Mouse (Mus musculus) spleen, adult 2 months (tissue): ENCODE measurements around the gene Gm28845. TPM values are rescaled to one million over a fixed set of nuclear protein-coding genes. Genes with fewer than 3 reads are reported as not detected.

Experiments used
- DNase-seq, 2 experiments: peaks; one replicate each; pipeline versions ENCODE4 v3.0.0 to v3.0.0-alpha.2; 2012 to 2021; ENCODE audit warnings: low spot score in 2 of 2, low read depth in 1 of 2
- H3K27ac ChIP-seq: fragments of 200-500 bp; 2 replicates; pipeline ENCODE4 v1.5.1; 2012; ENCODE audit warnings: low read length, inconsistent platforms; ENCODE audit not compliant: insufficient read depth
- H3K27me3 ChIP-seq: fragments of 200-500 bp; 2 replicates; pipeline ENCODE4 v1.6.1; 2012; ENCODE audit warnings: mild to moderate bottlenecking, moderate library complexity, low read length, inconsistent platforms; ENCODE audit not compliant: control insufficient read depth, insufficient read depth
- H3K36me3 ChIP-seq: fragments of 200-500 bp; 2 replicates; pipeline ENCODE4 v1.6.1; 2012; ENCODE audit warnings: mild to moderate bottlenecking, low read length, inconsistent platforms; ENCODE audit not compliant: control insufficient read depth, insufficient read depth
- H3K4me1 ChIP-seq: fragments of 200-500 bp; 2 replicates; pipeline ENCODE4 v1.6.1; 2011; ENCODE audit warnings: inconsistent platforms; ENCODE audit not compliant: control insufficient read depth, insufficient read depth, insufficient read length
- H3K4me3 ChIP-seq: fragments of 200-500 bp; 2 replicates; pipeline ENCODE4 v1.5.1; 2011; ENCODE audit warnings: mild to moderate bottlenecking, inconsistent platforms; ENCODE audit not compliant: insufficient read depth, insufficient read length; ENCODE audit errors: extremely low read depth
- CTCF ChIP-seq: fragments of 200-500 bp; IDR thresholded peaks from 2 replicates; pipeline ENCODE4 v1.5.1; 2011; ENCODE audit warnings: mild to moderate bottlenecking, inconsistent platforms; ENCODE audit not compliant: insufficient read depth, insufficient read length, insufficient replicate concordance; ENCODE audit errors: extremely low read depth
- POLR2A ChIP-seq: fragments of 200-500 bp; IDR thresholded peaks from 2 replicates; pipeline ENCODE4 v1.6.1; 2011; ENCODE audit warnings: low read depth, low read length, inconsistent platforms
- WGBS: fragments of 180-500 bp; shearing (Covaris S2); methylation state at CpG from one replicate; pipeline ENCODE4 v1.1.7; 2018; 5-methylcytosine and 5-hydroxymethylcytosine counted together
- polyA plus RNA-seq: library from polyadenylated mRNA; depleted of rRNA; stranded (reverse); fragments of >200 nt; gene quantifications from 2 replicates; pipeline ENCODE4 v1.2.3, GENCODE M21; 2012; rRNA removed

The Gm28845 gene
- not detected in 2 replicates for polyA plus RNA-seq

GRCm38 (mm10) chr1:65119438-65119837 lies at the start of gene Gm28845:
Gene Gm28845, minus strand, starts transcription at chr1:65119558.
- WGBS = 83% methylated on average over 1 of the region's 1 CpGs
- H3K36me3 ChIP-seq = no peaks in the 10 kb centered on the region
- H3K27ac ChIP-seq = no peak within 1 kb of the TSS
- no peak for DNase-seq
- H3K4me3 ChIP-seq = no peak within 1 kb of the TSS
- H3K27me3 ChIP-seq = no peaks in the 10 kb centered on the region
- H3K4me1 ChIP-seq = no peaks in the 10 kb centered on the region
- TF ChIP-seq POLR2A = no peak
- no peak for TF ChIP-seq CTCF

- Histone ChIP-seq H3K4me3 (no peak overlapping the region), H3K27ac (no peak overlapping the region), H3K36me3 (peaks cover 20% of the 10 kb centered on the region), H3K4me1 (no peaks in the 10 kb centered on the region), H3K27me3 (no peaks in the 10 kb centered on the region)
- no peak for DNase-seq
- WGBS = 93% methylated on average over 1 of the region's 1 CpGs
- TF ChIP-seq POLR2A (no peak), CTCF (no peak)
Measured at GRCm38 (mm10) chr1:65167496-65167895, 48.1 kb upstream of the Gm28845 start.

- 94% methylated on average over 1 of the region's 1 CpGs for WGBS
- H3K4me3 ChIP-seq = no peak overlapping the region
- no peaks in the 10 kb centered on the region for H3K27me3 ChIP-seq
- no peaks in the 10 kb centered on the region for H3K4me1 ChIP-seq
- no peak overlapping the region for H3K27ac ChIP-seq
- no peak for DNase-seq
- H3K36me3 ChIP-seq = peaks cover 18% of the 10 kb centered on the region
- TF ChIP-seq POLR2A (no peak), CTCF (no peak)
Measured at GRCm38 (mm10) chr1:65162210-65162609, 42.9 kb upstream of the Gm28845 start.

GRCm38 (mm10) chr1:65156111-65156510 lies 36.8 kb upstream of the Gm28845 start:
- H3K27ac ChIP-seq = no peak overlapping the region

GRCm38 (mm10) chr1:65154814-65155213 lies 35.5 kb upstream of the Gm28845 start:
- no peak overlapping the region for H3K4me3 ChIP-seq
- DNase-seq = no peak
- no peak overlapping the region for H3K27ac ChIP-seq
- no peaks in the 10 kb centered on the region for H3K4me1 ChIP-seq
- H3K27me3 ChIP-seq = no peaks in the 10 kb centered on the region
- TF ChIP-seq POLR2A (no peak), CTCF (no peak)
- H3K36me3 ChIP-seq = peaks cover 1% of the 10 kb centered on the region; the same call in 1 of the 2 replicates

More at GRCm38 (mm10) chr1:65156111-65156510, 36.8 kb upstream of the Gm28845 start:
- 96% methylated on average over 5 of the region's 5 CpGs for WGBS
- no peak overlapping the region for H3K4me3 ChIP-seq
- TF ChIP-seq CTCF (no peak), POLR2A (no peak)
- H3K36me3 ChIP-seq = peaks cover 7% of the 10 kb centered on the region
- no peak for DNase-seq
- H3K4me1 ChIP-seq = no peaks in the 10 kb centered on the region
- H3K27me3 ChIP-seq = no peaks in the 10 kb centered on the region

- DNase-seq = no peak
- Histone ChIP-seq H3K36me3 (no peaks in the 10 kb centered on the region), H3K4me1 (no peaks in the 10 kb centered on the region), H3K27ac (no peak overlapping the region), H3K27me3 (no peaks in the 10 kb centered on the region), H3K4me3 (no peak overlapping the region)
- TF ChIP-seq POLR2A (no peak), CTCF (no peak)
- WGBS = 77% methylated on average over 3 of the region's 3 CpGs
Measured at GRCm38 (mm10) chr1:65147971-65148370, 28.6 kb upstream of the Gm28845 start.

GRCm38 (mm10) chr1:65147326-65147725 lies 28.0 kb upstream of the Gm28845 start:
- TF ChIP-seq POLR2A (no peak), CTCF (no peak)
- no peak overlapping the region for H3K4me3 ChIP-seq
- no peak for DNase-seq
- no peaks in the 10 kb centered on the region for H3K27me3 ChIP-seq
- WGBS = 96% methylated on average over 5 of the region's 5 CpGs
- H3K27ac ChIP-seq = no peak overlapping the region
- H3K36me3 ChIP-seq = no peaks in the 10 kb centered on the region
- no peaks in the 10 kb centered on the region for H3K4me1 ChIP-seq
